Mouse (Mus musculus) monocyte, adult 2 months (primary cell): Measurements from ENCODE around the gene Capn5.
A peak's percentile ranks its signal among the peaks of the same experiment; 100 is the strongest.

Experiments used
- DNase-seq, 2 experiments: peaks; one replicate each; pipeline ENCODE4 v3.0.0; 2022; ENCODE audit warnings: low spot score in 2 of 2, low read depth in 1 of 2

Gene Capn5

DNA sequence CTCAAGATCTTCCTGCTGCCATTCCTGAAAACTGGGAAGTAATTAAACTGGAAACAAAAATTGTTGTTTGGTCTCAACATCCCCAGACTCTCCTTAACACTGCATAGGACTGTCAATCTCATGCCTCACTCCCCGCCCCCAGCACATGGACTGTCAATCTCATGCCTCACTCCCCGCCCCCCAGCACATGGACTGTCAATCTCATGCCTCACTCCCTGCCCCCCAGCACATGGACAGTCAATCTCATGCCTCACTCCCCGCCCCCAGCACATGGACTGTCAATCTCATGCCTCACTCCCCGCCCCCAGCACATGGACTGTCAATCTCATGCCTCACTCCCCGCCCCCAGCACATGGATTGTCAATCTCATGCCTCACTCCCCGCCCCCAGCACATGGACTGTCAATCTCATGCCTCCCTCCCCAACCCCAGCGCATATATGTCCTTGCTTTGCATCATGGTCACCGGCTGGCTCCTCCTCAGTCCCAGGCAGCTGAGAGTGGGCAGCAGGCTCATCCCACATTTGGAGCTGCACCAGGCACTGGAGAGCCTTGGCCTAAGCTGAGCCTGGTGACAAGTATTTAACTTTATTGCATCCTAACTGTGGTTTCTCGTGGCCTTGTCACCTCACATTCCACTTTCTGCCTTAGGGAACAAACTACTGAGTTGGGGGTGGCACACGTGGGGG, 29.2 kb downstream of the Capn5 start:
- no peak for DNase-seq

DNA sequence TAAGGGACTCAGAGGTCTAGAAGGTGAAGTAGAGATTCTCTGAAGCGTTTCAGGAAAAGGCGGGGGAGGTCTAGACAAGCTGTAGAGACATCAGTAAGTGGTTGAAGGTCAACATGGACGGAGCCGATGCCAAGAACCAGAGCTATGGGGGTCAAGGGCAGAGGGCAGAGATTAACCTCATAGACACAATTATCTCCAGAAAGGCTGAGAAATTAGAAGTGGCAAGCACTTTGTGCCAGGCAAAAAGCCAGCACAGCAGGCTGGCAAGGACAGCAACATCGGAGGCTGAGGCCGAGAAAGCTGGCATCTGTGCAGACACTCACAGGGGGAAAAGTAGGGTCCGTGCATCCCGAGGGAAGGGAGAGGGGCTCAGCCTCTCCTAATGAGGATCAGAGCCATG, 30.3 kb downstream of the Capn5 start:
- DNase-seq, result no peak

DNA sequence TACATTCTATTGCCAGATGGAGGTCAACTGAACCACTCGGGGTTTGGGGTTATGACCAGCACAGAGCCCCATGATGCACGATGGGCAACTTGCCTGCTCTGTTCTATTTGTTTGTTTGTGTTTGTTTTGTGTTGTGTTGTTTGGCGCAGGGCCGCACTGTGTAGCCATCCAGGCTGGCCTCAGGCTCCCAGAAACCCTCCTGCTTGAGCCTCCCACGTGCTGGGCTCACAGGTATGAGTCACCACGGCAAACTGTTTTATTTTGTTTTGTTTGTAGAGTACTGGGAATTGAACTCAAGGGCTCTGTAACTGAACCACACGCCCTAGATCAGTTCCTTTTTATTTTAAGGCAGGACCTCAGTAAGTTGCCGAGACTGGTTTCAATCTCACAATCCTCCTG, 31.6 kb downstream of the Capn5 start:
- no peak for DNase-seq

DNA sequence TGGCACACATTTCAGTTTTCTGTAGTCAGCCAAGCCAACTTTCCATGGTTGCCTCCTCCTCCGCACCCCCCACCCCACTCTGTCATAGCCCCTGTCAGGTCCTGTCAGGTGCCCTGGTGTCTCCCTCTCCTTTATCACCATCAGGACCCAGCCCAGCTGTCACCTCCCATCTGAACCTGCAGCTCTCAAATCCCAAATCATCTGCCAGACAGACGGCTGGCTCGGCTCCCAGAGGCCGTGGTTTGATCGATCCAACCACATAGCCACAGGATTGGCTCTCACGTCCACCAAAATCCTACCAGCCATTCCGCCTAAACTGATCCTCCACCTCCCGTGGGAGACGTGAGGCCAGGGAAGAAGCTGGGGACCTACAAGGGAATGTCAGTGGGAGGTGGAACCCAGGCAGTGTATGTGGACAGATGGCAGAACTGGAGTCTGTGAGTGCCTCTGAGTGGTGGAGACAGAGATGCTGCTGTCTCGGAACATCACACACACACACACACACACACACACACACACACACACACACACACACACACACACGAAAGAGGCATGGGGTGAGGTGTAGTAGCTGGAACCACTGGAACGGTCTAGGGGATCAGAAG, 32.1 kb downstream of the Capn5 start:
- no peak for DNase-seq

DNA sequence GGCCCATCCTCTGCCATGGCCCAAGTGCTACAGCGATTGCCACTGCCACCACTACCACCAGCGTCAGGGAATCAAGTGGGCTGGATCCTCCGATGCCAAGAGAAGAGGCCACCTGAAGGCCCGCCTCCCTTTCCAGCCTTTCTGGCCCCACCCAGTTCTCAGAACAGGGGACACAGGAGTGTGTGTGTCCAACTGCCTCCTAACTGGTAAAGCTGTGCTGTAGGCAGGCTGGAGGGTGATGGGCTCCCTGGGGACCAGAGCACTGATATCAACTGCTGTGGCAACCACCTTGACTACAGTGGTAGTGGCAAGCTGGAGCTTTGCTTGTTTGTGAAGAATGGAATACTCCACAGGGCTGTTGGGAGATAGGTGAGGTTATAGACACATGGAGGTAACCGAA, 32.7 kb downstream of the Capn5 start, which contains the start of gene Omp:
Gene Omp, minus strand, starts transcription at position 101 of the 400 bp plus-strand sequence.
- DNase-seq, result no peak

DNA sequence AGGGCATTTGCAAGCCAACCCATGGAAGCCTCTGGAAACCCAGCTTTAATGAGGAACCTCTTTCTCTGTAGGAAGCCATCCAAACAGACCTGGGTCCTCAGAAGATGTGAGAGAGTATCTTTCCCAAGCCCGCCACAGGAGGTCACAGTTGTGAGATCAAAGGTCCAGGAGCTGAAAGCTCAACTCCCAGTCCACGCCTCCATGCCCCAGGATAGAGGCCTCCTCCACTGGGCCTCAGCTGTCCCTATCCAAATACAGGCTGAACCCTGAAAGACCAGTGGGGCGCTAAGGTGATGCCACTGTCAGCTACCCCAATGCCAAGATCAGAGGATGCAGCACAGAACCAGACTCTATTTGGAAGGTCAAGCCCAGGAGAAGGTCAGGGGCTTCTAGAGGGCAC, 35.4 kb downstream of the Capn5 start:
- DNase-seq, result no peak

DNA sequence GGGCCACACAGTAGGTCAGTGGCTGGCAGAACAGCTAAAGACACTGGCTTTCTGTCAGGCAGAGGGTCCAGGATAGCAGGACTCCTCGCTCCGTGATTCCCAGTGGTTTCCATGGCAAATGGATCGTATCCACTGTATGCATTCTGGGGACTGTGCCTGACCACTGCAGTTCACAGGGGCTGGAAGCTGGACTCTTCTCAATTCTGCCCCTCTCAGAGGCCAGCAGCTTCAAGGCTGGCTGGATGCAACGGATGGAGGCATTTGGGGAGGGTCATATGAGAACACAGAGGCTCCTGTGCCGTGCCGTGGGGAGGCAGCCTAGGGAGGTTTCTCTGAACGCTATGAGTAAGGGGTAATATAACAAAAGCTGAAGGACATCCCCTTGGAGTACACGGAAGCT, 35.8 kb downstream of the Capn5 start:
- DNase-seq, result no peak

DNA sequence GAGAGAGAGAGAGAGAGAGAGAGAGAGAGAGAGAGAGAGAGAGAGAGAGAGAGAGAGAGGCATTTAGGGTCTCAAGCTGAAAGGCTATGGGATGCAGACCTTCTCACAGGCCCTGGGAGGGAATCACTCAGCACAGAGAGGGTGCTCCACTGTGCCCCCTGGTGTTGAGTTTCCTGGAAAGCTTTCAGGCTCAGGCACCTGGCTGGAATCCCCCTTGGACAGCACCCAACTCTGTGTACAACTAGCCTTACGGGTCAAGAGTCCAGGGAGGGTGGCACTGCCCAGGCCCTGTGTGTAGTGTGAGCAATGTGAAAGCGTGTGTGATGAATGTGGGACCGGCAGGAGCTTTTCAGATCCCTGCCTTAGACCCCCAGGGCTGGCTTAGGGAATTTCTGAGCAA, 36.9 kb downstream of the Capn5 start:
- no peak for DNase-seq

DNA sequence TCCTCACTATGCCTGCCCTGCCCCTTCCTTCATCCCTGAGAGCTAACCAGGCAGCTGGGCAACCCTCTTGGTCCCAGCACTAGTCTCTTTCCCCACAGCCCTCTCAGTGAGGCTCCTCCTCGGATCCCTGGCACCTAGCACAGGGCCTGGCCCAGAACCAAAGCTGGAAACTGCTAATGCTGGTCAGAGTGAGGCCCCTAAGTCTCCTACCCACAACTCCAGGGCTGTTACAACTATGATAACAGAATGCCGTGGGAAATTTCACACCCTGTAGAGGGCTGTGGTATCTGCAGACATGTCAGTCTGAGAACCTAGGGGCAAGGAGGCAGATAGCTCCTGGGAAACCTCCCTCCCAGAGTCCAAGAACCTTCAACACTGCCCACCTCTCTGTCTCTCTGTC, 37.5 kb downstream of the Capn5 start:
- DNase-seq, result no peak

DNA sequence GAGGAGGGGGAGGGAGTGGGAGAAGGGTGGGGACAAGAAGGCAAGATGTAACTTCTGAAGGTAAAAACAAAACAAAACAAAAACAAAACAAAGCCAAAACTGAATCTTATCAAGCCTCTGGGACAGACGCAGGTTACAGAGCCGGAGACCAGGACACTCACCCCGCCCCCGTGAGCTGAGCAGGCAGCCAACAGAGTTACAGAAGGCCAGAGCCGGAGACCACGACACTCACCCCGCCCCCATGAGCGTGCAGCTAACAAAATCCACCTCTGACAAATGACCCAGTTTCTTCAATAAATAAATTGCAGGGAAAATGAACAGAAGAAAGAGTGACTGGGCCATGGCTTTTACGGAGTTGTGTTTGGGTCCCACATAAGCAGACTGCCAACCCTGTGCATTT, 38.9 kb downstream of the Capn5 start:
- DNase-seq, result no peak

DNA sequence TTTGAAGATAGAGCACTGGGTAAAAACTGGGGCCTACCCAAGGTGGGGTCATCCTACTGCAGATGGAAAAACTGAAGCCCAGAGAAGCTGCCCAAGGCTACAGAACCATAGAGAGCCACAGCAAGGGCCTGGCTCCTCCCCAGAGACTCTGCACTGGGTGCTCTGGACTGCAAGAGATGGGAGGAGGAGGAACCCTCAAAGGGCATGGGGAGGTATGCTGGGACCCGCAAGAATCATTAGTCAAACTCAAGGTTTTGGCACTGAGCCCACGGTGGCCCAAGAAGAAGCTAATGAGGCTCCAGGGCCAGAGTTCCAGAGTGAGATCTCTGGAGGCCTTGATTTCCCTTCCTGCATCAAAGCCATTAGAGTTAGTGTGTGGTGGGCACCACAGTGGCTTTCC, 40.1 kb downstream of the Capn5 start:
- no peak for DNase-seq

DNA sequence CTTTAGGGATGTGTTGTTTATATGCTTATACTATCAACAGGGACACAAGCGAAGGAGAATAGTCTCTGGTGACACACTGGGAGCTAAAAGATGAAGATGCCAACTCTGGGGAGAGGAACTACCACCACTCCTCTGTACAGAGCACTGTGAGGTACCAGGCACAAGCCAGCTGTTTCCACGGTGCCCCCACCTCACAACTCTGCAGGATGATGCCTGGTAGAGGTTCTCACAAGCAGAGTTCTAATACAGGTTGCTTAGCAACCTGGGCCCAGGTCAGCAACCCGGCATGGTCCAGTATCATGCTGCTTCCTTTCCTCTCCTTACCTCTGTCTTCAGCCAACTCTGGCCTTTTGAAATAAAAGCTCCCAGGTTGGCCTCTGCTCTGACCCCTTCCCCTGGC, 40.5 kb downstream of the Capn5 start:
- DNase-seq, result no peak

DNA sequence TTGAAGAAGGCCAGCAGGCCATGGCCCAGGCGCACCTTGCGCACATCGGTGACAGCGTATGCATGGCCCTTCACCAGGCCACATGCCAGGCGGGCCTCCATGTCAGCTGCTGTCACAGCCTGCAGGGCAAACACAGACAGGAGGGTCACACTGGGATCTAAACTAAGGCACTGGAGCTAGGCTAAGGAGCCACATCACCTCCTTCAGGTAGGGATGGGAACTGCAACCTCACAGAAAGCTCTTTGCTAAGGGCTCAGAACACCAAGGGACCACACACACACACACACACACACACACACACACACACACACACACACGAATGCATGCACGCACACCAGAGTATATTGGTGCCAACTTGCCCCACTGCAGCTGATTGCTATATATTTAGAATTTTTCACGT, 46.3 kb downstream of the Capn5 start:
- DNase-seq, result no peak

DNA sequence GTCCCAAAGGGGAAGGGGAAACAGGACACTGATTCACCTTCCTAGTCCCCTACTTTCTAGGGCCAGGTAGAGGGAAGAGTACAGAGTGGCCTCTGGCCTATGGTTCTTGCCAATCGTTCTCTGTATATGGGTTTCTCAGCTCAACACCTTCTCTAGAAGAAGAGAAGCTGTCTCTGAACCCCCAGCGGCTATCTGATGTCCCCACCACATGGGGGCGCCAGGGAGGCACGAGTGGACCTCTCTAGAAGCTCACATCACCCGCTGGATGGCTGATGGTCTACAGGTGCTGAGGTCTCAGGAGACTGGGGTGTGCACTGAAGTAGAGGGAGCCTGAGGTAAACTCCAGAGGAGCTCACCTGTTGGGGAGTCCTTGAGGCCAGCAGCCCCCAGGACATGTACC, 52.6 kb downstream of the Capn5 start:
- DNase-seq, result no peak

DNA sequence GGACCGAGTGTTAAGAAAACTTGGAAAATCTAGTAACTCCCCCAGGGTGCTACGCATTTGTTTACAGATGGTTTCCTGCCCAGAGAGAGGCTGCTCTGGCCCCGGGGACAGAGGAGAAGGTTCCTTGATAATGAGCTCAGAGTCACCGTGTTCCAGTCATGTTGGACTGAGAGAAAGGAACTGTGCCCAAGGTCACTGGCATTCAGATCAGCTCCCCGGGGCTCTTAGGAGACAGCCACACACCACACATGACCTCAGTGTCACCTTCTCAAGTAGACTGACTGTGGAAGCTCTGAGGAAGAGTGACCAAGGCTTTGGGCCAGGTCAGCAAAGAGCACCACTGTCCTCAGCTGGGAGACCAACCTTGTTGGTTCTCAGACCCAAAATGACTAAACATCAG, 53.4 kb downstream of the Capn5 start:
- no peak for DNase-seq

DNA sequence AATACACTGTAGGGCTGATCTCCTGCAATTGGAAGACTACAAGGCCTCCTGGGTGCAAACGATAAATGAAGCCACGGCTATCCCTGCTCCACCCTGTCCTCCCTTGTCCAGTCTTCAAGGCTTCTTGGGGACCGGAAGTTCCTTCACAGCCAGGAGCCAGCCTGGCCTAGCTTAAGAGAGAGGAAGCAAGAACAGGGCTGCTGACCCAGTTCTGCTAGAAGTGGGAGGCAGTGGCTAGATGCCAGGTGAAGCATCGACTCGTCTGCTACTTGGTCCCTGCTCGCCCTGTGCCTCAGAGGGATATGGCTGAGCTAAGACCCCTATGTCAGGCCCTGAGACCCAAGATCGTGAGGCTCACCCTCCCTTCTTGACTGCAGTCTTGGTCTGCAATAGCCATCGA, 56.4 kb downstream of the Capn5 start:
- no peak for DNase-seq

DNA sequence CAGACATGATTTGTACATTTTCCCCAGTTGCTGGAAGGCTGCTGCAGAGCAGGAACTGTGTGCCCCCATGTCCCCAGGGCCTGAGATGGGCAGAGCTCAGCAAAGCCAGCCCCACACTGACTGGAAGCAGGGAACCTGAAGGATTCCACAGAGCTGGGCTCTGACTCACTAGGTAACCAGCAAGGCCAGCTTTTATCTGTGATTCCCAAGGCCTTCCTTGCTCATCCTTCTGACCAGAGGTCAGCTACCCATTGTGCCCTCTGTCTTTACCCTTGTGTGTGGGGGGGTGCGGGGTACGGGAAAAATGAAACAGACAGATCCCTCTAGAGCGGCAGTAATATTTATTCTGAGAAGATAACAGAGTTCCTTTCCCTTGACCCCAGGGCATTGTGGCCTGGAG, 56.8 kb downstream of the Capn5 start:
- no peak for DNase-seq

DNA sequence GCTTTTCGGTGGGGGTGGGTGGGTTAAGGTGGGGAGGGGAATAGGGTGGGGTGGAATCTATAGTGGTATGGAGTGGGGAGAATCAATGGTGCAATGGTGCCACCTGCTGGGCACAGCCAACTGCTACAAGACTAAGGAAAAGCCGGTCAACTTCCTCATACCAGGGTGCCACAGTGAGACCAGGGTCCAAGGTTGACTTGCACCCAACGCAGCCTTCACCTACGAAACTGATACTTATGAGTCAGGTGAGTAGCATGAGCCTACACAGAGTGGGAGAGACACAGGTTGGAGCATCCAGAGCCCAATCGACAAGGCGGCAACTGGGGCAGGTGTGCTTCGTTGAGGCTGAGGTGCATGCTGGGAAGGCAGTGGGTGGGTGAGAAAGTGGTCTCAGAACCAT, 57.7 kb downstream of the Capn5 start:
- peak in 1 of 2 experiments; percentile 47 for DNase-seq

DNA sequence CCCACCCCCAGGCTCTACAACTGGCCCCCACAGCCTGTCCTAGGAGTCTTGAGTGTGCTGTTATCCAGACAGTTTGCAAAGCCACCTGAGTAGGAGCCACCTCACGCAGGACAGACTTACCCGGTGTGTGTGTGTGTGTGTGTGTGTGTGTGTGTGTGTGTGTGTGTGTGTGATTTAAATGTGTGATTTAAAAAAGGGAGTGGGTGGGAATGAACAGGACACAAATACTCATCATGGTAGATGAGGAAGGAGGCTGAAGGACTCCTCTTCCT, 58.2 kb downstream of the Capn5 start:
- no peak for DNase-seq

DNA sequence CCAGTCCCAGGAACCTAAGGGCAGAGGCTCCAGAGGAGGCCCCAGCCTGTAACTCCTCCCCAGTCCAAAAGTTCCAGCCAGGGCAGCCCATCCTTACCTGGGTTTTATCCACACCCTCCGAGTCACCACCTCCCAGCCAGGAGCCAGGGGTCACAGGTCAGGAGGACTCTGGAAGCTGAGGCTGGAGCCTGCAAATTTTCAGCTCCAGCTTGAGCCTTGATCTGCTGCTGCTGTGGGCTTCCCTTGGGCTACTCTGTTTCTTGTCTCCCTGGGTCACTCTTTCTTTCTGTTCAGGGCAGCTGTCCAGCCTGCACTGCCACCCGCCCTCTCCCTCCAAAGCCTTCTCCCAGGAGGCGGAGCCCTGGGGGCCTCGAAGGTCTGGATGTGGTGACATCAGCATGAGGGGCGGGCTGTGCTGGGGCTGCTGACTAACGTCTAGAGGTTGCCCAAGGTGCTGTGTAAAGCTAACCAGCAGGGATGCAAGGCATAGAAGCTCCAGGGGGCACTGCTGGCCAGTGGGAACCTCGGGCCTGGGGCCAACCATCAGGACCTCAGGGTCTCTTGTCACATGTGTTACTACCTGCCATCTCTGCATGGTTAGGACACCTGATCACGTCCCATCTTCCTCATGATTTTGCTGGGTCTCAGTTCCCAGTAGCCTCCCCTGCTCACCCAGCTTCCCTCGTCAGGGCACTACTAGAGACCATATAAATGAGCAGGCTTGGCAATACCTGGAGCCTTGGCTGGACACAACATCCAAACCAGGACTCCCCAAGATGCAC, 58.7 kb downstream of the Capn5 start, which contains the start of gene Myo7a:
Gene Myo7a, minus strand, starts transcription at position 346 of the 782 bp plus-strand sequence.
- DNase-seq, result no peak

DNA sequence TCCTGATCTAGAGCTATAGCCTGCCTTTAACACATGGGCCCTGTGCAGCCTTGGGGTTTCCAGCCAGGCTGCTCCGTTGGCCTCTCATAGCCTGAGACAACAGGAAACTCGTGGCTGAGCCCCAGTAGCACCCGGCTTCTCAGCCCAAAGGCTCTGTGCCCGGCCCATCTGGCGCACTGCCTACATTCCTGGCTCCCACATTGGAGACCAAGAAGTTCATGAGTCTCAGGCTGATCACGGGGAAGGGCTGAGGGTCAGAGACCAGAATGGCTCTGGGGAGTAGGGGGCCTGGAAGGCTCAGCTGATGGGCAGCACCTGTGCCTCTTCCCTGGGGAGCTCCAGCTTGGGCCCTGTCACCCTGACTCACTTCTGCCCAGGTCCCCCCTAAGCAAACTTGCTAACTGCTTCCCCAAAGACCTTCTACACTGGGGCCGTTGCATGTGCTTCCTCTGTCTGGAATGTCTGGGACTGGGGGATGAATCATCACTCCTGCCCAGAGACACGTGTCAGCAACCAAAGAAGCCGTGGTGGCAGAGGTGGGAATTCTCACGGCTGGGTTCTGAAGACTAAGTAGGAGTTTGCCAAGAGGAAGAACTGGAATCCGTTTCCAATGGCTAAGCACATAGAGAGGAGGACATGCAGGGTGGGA, 60.9 kb downstream of the Capn5 start:
- DNase-seq, result no peak

DNA sequence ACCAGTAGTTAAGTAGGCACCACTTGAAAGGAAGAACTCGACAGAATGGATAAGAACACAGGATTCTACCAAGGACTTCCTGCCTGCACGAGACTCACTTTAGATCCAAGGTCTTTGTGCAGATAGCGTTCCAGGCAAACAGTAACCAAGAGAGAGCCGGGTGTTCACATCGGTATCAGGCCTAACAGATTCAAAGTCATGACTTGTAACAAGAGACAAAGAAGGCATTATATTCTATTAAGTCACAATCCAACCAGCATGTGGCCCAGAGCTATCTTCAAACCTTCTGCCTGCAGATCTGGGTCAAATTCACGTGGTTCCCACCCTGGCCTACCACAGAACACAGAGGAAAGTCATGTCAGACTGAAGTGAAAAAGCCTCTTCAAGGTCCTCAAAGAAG, 63.4 kb downstream of the Capn5 start:
- no peak for DNase-seq
